Mouse (Mus musculus) neural tube, embryonic 15.5 days (tissue): ENCODE measurements around the gene Vmn1r3. TPM values are rescaled to one million over a fixed set of nuclear protein-coding genes. Genes with fewer than 3 reads are reported as not detected.
"Not testable (repeated sequence)": the region's sequence is repeated elsewhere in the genome, so short reads cannot be mapped to it uniquely, and the experiment has no call there.

Experiments used
- ATAC-seq: fragments of 200-750 bp; cut with Nextera tagmentation; 2 replicates; pipeline ENCODE4 v1.8.0; 2017; ENCODE audit warnings: mild to moderate bottlenecking, moderate TSS enrichment, moderate library complexity; ENCODE audit not compliant: low FRiP score
- H3K27ac ChIP-seq: fragments of 300-500 bp; sonication (generic); replicated peaks from 2 replicates; pipeline ENCODE4 v1.5.1; 2015; ENCODE audit warnings: mild to moderate bottlenecking, inconsistent platforms
- H3K27me3 ChIP-seq: fragments of 300-500 bp; sonication (generic); replicated peaks from 2 replicates; pipeline ENCODE4 v1.6.1; 2015; ENCODE audit warnings: inconsistent platforms
- H3K36me3 ChIP-seq: fragments of 300-500 bp; sonication (generic); 2 replicates; pipeline ENCODE4 v1.6.1; 2015; ENCODE audit warnings: inconsistent platforms
- H3K4me1 ChIP-seq: fragments of 300-500 bp; sonication (generic); 2 replicates; pipeline ENCODE4 v1.6.1; 2015; ENCODE audit warnings: inconsistent platforms
- H3K4me2 ChIP-seq: fragments of 300-500 bp; sonication (generic); 2 replicates; pipeline ENCODE4 v1.6.1; 2015; ENCODE audit warnings: inconsistent platforms, mild to moderate bottlenecking, moderate library complexity
- H3K4me3 ChIP-seq: fragments of 300-500 bp; sonication (generic); replicated peaks from 2 replicates; pipeline ENCODE4 v1.5.1; 2015; ENCODE audit warnings: mild to moderate bottlenecking, inconsistent platforms
- H3K9ac ChIP-seq: fragments of 300-500 bp; sonication (generic); replicated peaks from 2 replicates; pipeline ENCODE4 v1.6.1; 2015; ENCODE audit warnings: mild to moderate bottlenecking, inconsistent platforms
- H3K9me3 ChIP-seq: fragments of 300-500 bp; sonication (generic); replicated peaks from 2 replicates; pipeline ENCODE4 v1.6.1; 2016; ENCODE audit warnings: inconsistent platforms
- WGBS: fragments of 180-500 bp; shearing (Covaris S2); methylation state at CpG from one replicate; pipeline ENCODE4 v1.1.7; 2015; ENCODE audit warnings: mixed read lengths; 5-methylcytosine and 5-hydroxymethylcytosine counted together
- polyA plus RNA-seq: library from polyadenylated mRNA; unstranded; fragments of >200 nt; fragmentation: Nextera tagmentation; extraction: Ambion mirVana; gene quantifications from 2 replicates; pipeline ENCODE4 v1.2.1, GENCODE M21; 2015

Gene Vmn1r3
- not detected in 2 replicates for polyA plus RNA-seq

- H3K4me1 ChIP-seq, H3K4me2 ChIP-seq, H3K27ac ChIP-seq, ATAC-seq, H3K9me3 ChIP-seq, H3K9ac ChIP-seq, H3K4me3 ChIP-seq, H3K36me3 ChIP-seq, H3K27me3 ChIP-seq: not testable (repeated sequence)
- WGBS = 87% methylated on average over 1 of the region's 1 CpGs
These were observed at the start of gene Vmn1r3 for GRCm38 (mm10) chr4:3185258-3185657. Vmn1r3 (minus strand) TSS chr4:3185358.

GRCm38 (mm10) chr4:3232053-3232452 is 46.9 kb upstream of the Vmn1r3 start:
- Histone ChIP-seq H3K27ac (no peak overlapping the region), H3K9ac (no peak overlapping the region), H3K27me3 (peaks cover 3% of the 10 kb centered on the region; the same call in 1 of the 2 replicates), H3K4me1 (no peaks in the 10 kb centered on the region), H3K4me2 (no peak overlapping the region), H3K9me3 (peaks cover 25% of the 10 kb centered on the region), H3K36me3 (no peaks in the 10 kb centered on the region), H3K4me3 (no peak overlapping the region)
- no peak for ATAC-seq
- WGBS = 74% methylated on average over 6 of the region's 6 CpGs

DNA sequence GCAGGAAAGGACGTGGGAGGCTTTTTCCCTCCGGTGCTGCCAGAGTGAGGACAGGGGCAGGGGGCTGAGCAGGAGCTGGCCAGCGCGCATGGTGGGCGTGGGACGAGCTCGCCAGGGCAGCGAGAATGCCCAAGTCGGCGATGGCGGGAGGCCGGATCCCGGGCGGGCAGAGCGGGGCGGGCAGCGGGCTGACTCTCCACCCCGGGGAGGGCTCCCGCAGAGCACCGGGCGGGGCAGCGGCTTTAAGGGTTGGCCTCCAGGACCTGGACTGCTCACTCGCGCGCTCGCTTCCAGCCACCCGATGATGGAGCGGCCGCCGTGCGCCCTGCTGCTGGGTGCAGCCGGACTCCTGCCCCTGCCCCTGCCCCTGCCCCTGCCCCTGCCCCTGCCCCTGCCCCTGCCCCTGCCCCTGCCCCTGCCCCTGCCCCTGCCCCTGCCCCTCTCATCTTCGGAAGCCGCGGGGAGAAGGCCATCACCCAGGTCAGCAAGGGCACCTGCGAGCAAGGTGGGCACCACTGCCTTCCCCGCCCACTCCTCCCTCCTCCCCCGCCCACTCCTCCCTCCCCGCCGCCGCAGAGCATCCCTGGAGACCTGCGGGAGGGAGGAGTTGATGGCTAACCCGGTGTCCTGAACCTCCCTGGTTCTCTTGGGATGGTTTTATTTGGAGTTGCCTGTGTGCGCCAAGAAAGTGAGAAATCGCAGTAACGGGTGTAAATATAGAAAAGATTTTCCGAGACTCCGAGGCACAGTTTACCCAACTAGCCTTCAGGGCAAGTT is 45.9 kb upstream of the Vmn1r3 start:
- Histone ChIP-seq H3K9ac (no peak overlapping the region), H3K4me1 (no peaks in the 10 kb centered on the region), H3K4me2 (peak overlapping the region; percentile 76), H3K27me3 (peaks cover 3% of the 10 kb centered on the region; the same call in 1 of the 2 replicates), H3K36me3 (no peaks in the 10 kb centered on the region), H3K9me3 (peaks cover 27% of the 10 kb centered on the region), H3K27ac (no peak overlapping the region), H3K4me3 (peak overlapping the region; percentile 37)
- 7% methylated on average over 38 of the region's 48 CpGs for WGBS
- no peak for ATAC-seq

DNA sequence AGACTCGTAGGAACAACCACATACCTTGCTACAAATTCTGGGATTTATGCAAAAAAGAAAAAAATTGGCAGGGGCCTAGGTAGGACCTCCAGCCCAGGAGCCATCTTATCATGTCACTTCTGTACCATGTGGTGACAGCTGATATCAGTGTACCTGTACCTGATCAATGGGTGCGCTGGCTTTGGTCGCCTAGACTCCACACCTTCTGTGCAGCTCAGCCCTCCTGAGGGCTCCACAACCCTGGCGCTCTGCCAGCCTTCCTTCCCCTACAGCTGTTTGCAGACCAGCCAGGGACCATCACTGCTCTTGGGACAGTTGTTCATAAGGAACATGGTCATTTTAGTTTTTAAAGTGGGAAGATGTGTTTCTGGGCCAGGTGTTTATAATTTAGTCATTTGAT is 44.4 kb upstream of the Vmn1r3 start:
- no peak overlapping the region for H3K4me3 ChIP-seq
- H3K27me3 ChIP-seq = peaks cover 3% of the 10 kb centered on the region; the same call in 1 of the 2 replicates
- H3K27ac ChIP-seq = no peak overlapping the region
- H3K9me3 ChIP-seq = peaks cover 37% of the 10 kb centered on the region
- no peaks in the 10 kb centered on the region for H3K36me3 ChIP-seq
- H3K9ac ChIP-seq = no peak overlapping the region
- WGBS = 75% methylated on average over 4 of the region's 4 CpGs
- no peaks in the 10 kb centered on the region for H3K4me1 ChIP-seq
- ATAC-seq = no peak
- H3K4me2 ChIP-seq = no peak overlapping the region

DNA sequence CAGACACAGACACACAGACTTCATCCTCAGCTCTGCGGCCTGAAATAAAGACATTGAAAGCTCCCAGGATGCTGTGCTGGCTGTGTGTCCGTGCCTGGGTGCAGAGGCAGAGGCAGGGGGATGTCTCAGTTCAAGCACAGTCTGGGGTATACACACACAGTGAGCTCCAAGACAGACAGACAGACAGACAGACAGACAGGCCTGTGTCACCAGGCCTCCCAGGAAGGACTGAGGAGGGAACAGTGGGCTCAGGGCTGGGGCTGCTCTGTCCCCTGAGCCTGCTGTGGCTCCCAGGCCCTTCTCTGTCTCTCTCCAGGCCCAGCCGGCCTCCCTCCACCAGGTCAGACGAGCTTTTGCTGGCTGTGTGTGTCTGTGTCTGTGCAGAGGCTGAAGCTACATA is 43.3 kb upstream of the Vmn1r3 start:
- ATAC-seq = peak; percentile 12; the same call in 1 of the 2 replicates
- H3K4me2 ChIP-seq = no peak overlapping the region
- no peaks in the 10 kb centered on the region for H3K4me1 ChIP-seq
- H3K27me3 ChIP-seq = peaks cover 3% of the 10 kb centered on the region; the same call in 1 of the 2 replicates
- no peak overlapping the region for H3K9ac ChIP-seq
- H3K4me3 ChIP-seq = no peak overlapping the region
- 66% methylated on average over 4 of the region's 4 CpGs for WGBS
- H3K36me3 ChIP-seq = no peaks in the 10 kb centered on the region
- no peak overlapping the region for H3K27ac ChIP-seq
- peaks cover 37% of the 10 kb centered on the region for H3K9me3 ChIP-seq

DNA sequence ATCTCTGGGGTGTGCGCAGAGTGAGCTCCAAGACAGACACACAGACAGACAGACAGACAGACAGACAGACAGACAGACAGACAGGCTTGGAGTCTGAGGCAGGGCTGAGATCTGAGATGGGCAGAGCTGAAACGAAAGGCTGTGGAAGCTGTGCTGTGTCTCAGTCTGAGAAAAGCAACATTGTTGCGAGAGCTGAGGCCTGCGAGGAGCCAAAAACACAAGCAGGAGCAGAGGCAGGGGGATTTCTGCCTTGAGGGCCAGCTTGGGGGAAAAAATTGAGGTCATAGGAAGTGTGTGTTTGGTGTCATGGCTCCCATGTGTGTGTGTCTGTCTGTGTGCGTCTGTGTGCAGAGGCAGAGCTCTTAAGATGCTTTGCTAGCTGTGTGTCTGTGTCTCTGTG is 42.6 kb upstream of the Vmn1r3 start:
- peaks cover 3% of the 10 kb centered on the region; the same call in 1 of the 2 replicates for H3K27me3 ChIP-seq
- H3K9me3 ChIP-seq = peaks cover 33% of the 10 kb centered on the region
- no peak overlapping the region for H3K27ac ChIP-seq
- no peak overlapping the region for H3K9ac ChIP-seq
- no peaks in the 10 kb centered on the region for H3K36me3 ChIP-seq
- H3K4me1 ChIP-seq = no peaks in the 10 kb centered on the region
- no peak overlapping the region for H3K4me3 ChIP-seq
- H3K4me2 ChIP-seq = no peak overlapping the region
- no peak for ATAC-seq
- WGBS = 68% methylated on average over 5 of the region's 5 CpGs

DNA sequence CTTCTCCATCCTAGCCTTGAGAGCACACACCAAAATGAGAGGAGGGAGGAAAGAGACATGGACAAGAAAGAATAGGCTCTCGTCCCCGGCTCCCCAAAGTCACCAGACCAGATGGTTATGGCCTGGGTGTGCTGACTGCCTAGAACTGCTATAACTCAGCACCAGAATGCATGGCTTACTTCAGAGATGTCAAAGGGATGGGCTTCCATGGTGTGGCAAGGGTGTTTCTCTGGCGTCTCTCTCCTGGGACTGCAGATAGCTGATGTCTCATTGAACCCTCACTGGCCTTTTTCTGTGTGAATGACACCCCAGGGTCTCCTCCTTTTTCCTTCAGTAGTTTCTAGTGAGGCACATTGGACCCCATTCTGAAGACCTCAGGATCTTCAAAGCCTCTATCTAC is 41.3 kb upstream of the Vmn1r3 start:
- WGBS = 74% methylated on average over 3 of the region's 3 CpGs
- peaks cover 33% of the 10 kb centered on the region for H3K9me3 ChIP-seq
- H3K27ac ChIP-seq = no peak overlapping the region
- no peak overlapping the region for H3K9ac ChIP-seq
- H3K27me3 ChIP-seq = peaks cover 3% of the 10 kb centered on the region; the same call in 1 of the 2 replicates
- no peaks in the 10 kb centered on the region for H3K36me3 ChIP-seq
- H3K4me1 ChIP-seq = no peaks in the 10 kb centered on the region
- no peak overlapping the region for H3K4me2 ChIP-seq
- no peak overlapping the region for H3K4me3 ChIP-seq
- no peak for ATAC-seq

- peaks cover 33% of the 10 kb centered on the region for H3K9me3 ChIP-seq
- H3K4me2 ChIP-seq, H3K4me1 ChIP-seq, H3K27ac ChIP-seq, H3K9ac ChIP-seq, H3K4me3 ChIP-seq, ATAC-seq, H3K36me3 ChIP-seq, H3K27me3 ChIP-seq: not testable (repeated sequence)
- 70% methylated on average over 3 of the region's 3 CpGs for WGBS
These were observed 40.3 kb upstream of the Vmn1r3 start for GRCm38 (mm10) chr4:3225416-3225815.

- H3K27ac ChIP-seq, H3K4me1 ChIP-seq, H3K4me3 ChIP-seq, H3K36me3 ChIP-seq, H3K27me3 ChIP-seq, ATAC-seq, H3K9ac ChIP-seq, H3K4me2 ChIP-seq: not testable (repeated sequence)
- peaks cover 32% of the 10 kb centered on the region for H3K9me3 ChIP-seq
- 56% methylated on average over 3 of the region's 3 CpGs for WGBS
These were observed 39.7 kb upstream of the Vmn1r3 start for GRCm38 (mm10) chr4:3224848-3225247.

DNA sequence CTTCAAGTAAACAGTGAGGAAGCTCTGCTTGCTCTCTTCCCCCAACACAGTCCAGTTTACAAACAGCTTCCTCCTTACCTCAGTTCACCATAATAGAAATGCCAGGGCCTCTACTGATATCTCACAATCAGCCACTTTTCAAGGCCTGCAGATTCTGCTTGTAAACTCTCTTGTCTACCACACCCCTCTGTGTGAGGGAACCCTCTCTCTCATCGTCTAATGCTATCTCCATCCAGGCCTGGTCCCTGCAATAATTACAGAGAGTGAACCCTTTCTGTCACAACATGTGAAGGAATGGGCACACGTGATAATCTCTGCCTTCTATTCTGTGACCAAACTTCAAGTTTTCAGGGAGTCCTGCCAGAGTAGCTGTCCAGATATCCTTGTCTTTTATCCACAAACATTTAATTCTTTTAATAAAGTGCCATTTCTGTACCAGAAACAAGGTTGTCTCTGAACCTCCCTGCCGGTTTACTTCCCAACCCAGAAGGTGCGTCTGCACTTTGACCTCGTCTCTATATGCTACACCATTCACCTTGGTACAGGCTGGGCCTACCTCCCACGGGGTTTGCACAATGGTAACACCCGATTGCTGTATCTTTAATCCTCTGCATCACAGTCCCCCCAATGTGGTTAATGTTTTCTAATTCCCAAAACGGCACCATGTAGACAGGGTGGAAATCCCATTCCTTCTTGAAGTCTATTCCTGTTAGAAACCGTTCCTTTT is 38.5 kb upstream of the Vmn1r3 start:
- not testable (repeated sequence) for H3K27me3 ChIP-seq, H3K9ac ChIP-seq, H3K27ac ChIP-seq, H3K4me2 ChIP-seq, H3K36me3 ChIP-seq, ATAC-seq, H3K4me3 ChIP-seq, H3K4me1 ChIP-seq
- H3K9me3 ChIP-seq = peaks cover 23% of the 10 kb centered on the region
- WGBS = 77% methylated on average over 6 of the region's 9 CpGs

DNA sequence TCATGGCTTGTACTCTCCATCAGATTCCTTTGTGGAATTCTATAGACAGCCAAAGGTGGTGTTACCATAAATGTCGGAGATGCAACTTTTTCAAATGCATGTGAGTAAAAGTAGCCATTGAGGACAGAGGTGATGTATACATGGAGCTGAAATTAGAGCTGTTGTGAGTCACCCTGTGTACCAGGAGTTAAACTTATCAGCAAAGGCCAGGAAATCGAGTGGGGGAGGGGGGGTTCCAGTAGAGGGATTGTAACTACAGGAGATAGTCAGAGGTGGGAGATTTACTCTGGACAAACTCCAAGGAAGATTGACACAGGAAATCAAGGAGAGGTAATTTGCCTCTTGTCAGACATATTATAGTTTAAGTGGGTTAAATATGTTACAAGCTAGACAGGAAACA is 31.2 kb upstream of the Vmn1r3 start:
- not testable (repeated sequence) for H3K27me3 ChIP-seq, H3K9ac ChIP-seq, H3K4me1 ChIP-seq, H3K4me2 ChIP-seq, H3K27ac ChIP-seq, H3K4me3 ChIP-seq, H3K9me3 ChIP-seq, ATAC-seq, H3K36me3 ChIP-seq
- WGBS = 81% methylated on average over 2 of the region's 2 CpGs

DNA sequence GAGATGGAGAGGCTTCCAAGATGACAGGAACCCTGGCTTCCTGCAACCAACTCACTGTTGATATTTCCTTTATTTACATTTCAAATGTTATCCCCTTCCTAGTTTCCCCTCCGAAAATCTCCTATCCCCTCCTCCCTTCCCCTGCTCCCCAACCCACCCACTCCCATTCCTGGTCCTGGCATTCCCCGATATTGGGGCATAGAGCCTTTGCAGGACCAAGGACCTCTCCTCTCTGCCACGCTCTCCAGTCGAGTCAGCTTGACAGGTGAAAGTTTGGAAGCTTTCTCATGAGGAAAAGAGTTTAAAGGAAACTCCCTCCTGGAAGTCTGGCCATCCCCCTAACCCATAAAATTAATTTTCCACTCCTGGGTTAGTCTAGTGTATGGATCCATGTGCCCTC is 28.2 kb upstream of the Vmn1r3 start:
- H3K4me3 ChIP-seq, H3K27me3 ChIP-seq, H3K9me3 ChIP-seq, H3K9ac ChIP-seq, H3K36me3 ChIP-seq, H3K4me2 ChIP-seq, H3K4me1 ChIP-seq, H3K27ac ChIP-seq, ATAC-seq: not testable (repeated sequence)
- 70% methylated on average over 4 of the region's 4 CpGs for WGBS
